Mouse (Mus musculus): ENCODE measurements around the gene Clpx.
A peak's percentile ranks its signal among the peaks of the same experiment; 100 is the strongest.
"Not testable (repeated sequence)": the region's sequence is repeated elsewhere in the genome, so short reads cannot be mapped to it uniquely, and the experiment has no call there.

The Clpx gene

GRCm38 (mm10) chr9:65293973-65294715, at the start of gene Clpx:
Gene Clpx (plus strand): TSS chr9:65294260.
- peak; percentile 97 to 98 for DNase-seq

- DNase-seq = no peak
Observed at GRCm38 (mm10) chr9:65247502-65248376, 46.3 kb upstream of the Clpx start.

- DNase-seq = no peak
Observed at GRCm38 (mm10) chr9:65248377-65248690, 45.7 kb upstream of the Clpx start.

- DNase-seq = no peak
Observed at GRCm38 (mm10) chr9:65252026-65252425, 42.0 kb upstream of the Clpx start.

GRCm38 (mm10) chr9:65255906-65256600, 38.0 kb upstream of the Clpx start:
- no peak for DNase-seq

- no peak for DNase-seq
Observed at GRCm38 (mm10) chr9:65257218-65257910, 36.7 kb upstream of the Clpx start.

GRCm38 (mm10) chr9:65259366-65259765, 34.7 kb upstream of the Clpx start:
- DNase-seq = no peak

GRCm38 (mm10) chr9:65261591-65262230, 32.3 kb upstream of the Clpx start:
- DNase-seq = peak; percentile 66 to 77

GRCm38 (mm10) chr9:65262641-65263120, 31.4 kb upstream of the Clpx start:
- no peak for DNase-seq

- no peak for DNase-seq
Observed at GRCm38 (mm10) chr9:65264959-65265358, 29.1 kb upstream of the Clpx start, which contains the start of gene Cilp. Gene Cilp (plus strand): TSS chr9:65265180.

- peak; percentile 23 to 45 for DNase-seq
Observed at GRCm38 (mm10) chr9:65267742-65268515, 26.1 kb upstream of the Clpx start.

GRCm38 (mm10) chr9:65273048-65273809, 20.8 kb upstream of the Clpx start:
- peak; percentile 23 to 26 for DNase-seq

- no peak for DNase-seq
Observed at GRCm38 (mm10) chr9:65273873-65274272, 20.2 kb upstream of the Clpx start.

GRCm38 (mm10) chr9:65274851-65275250, 19.2 kb upstream of the Clpx start:
- DNase-seq = not testable (repeated sequence)

GRCm38 (mm10) chr9:65275810-65276530, 18.1 kb upstream of the Clpx start:
- DNase-seq = no peak

GRCm38 (mm10) chr9:65281536-65282151, 12.4 kb upstream of the Clpx start:
- peak; percentile 51 to 60 for DNase-seq

GRCm38 (mm10) chr9:65283301-65283700, 10.8 kb upstream of the Clpx start:
- peak; percentile 33 to 48 for DNase-seq

GRCm38 (mm10) chr9:65288252-65288651, 5.8 kb upstream of the Clpx start:
- not testable (repeated sequence) for DNase-seq

GRCm38 (mm10) chr9:65289988-65290387, 4.1 kb upstream of the Clpx start:
- no peak for DNase-seq
